Mouse (Mus musculus): ENCODE results near the gene Pnma3. TPM values are rescaled to one million over a fixed set of nuclear protein-coding genes. Genes with fewer than 3 reads are reported as not detected.
A peak's percentile ranks its signal among the peaks of the same experiment; 100 is the strongest.
"Not testable (repeated sequence)": the region's sequence is repeated elsewhere in the genome, so short reads cannot be mapped to it uniquely, and the experiment has no call there.

Pnma3 gene
- 0.09 TPM in 1 of 2 replicates, not detected in the other for polyA plus RNA-seq (2016; fragmentation: Nextera tagmentation; extraction: Ambion mirVana)

DNA sequence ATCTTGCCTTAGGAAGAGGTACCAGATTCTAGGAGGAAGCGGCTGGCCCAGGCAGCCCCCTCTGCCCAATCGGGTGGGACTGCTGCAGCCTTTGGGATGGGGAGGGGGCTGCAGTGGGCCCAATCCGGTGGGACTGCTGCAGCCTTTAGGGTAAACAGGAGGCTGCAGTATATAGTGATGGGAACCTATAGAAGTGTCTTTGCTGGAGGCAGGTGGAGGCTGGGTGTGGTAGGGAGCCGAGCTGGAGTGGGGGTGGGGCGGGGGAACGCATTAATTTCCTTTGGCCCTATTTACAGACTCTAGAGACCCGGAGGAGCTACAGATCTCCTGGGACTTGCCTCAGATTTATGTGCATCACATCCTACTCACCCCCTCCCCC lies at the start of gene Pnma3:
Gene Pnma3 (plus strand): TSS at position 373 of the 379 bp plus-strand sequence.
- peaks cover 30% of the 10 kb centered on the region for H3K27me3 ChIP-seq (replicated peaks)
- no peaks in the 10 kb centered on the region for H3K36me3 ChIP-seq
- H3K9me3 ChIP-seq (replicated peaks): no peaks in the 10 kb centered on the region
- peak within 1 kb of the TSS; percentile 60 for H3K4me2 ChIP-seq
- no peak for ATAC-seq (ENCODE audit: insufficient number of reproducible peaks, low FRiP score)
- H3K4me3 ChIP-seq: peak within 1 kb of the TSS; percentile 24
- no peaks in the 10 kb centered on the region for H3K4me1 ChIP-seq (replicated peaks)
- no peak within 1 kb of the TSS for H3K9ac ChIP-seq
- WGBS: 30% methylated on average over 7 of the region's 7 CpGs
- no peak within 1 kb of the TSS for H3K27ac ChIP-seq (ENCODE audit: poor library complexity, severe bottlenecking)

DNA sequence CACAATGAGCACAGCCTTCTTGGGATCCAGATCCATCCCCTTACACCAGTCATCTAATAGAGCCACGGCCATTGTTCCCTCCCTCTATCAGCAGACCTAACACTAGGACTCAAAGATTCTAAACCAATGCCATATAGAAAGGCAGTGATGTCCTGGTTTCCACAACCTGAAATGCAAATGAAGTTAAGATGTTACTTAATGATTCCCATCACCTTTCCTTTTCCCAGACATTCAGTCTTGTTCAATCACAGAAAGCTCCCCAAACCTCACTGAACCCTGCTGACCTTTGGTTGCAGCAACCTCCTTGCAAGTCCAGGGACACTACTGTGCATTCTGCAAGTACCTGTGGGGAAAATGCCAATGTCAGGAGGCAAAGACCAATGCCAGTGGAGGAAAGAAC lies 27.6 kb upstream of the Pnma3 start, which contains the start of gene Pnma5:
Gene Pnma5 (minus strand): TSS at position 101 of the 400 bp plus-strand sequence.
- no peak for ATAC-seq (ENCODE audit: insufficient number of reproducible peaks, low FRiP score)
- Histone ChIP-seq H3K36me3 (no peaks in the 10 kb centered on the region), H3K9ac (no peak within 1 kb of the TSS), H3K4me3 (no peak within 1 kb of the TSS), H3K9me3 (replicated peaks) (no peaks in the 10 kb centered on the region), H3K27ac (ENCODE audit: poor library complexity, severe bottlenecking) (no peak within 1 kb of the TSS), H3K27me3 (replicated peaks) (peaks cover 11% of the 10 kb centered on the region), H3K4me1 (replicated peaks) (no peaks in the 10 kb centered on the region), H3K4me2 (no peak within 1 kb of the TSS)
- WGBS: 65% methylated on average over 1 of the region's 1 CpGs

DNA sequence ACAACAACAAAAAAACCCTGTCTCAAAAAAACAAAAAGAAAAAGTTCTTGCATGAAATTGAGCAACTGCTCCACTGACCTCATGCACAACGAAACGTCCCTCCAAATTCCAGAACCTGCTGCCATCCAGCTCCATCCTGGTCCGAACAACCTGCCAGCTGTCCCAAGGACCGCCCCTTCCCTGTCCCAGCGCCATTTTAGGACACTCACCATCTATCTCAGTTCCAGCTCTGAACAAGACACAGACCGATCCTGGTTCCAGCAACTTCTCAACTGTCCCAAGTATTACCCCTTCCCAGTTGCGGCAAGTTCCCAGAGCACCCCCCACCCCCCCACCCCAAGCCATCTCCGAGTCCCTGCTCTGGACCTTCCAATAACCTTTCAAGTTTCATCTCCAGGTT lies 25.8 kb upstream of the Pnma3 start:
- 74% methylated on average over 8 of the region's 8 CpGs for WGBS
- H3K9me3 ChIP-seq (replicated peaks): no peaks in the 10 kb centered on the region
- ATAC-seq (ENCODE audit: insufficient number of reproducible peaks, low FRiP score): no peak
- no peak overlapping the region for H3K4me3 ChIP-seq
- no peak overlapping the region for H3K27ac ChIP-seq (ENCODE audit: poor library complexity, severe bottlenecking)
- peaks cover 11% of the 10 kb centered on the region for H3K27me3 ChIP-seq (replicated peaks)
- no peak overlapping the region for H3K9ac ChIP-seq
- H3K36me3 ChIP-seq: no peaks in the 10 kb centered on the region
- H3K4me1 ChIP-seq (replicated peaks): no peaks in the 10 kb centered on the region
- H3K4me2 ChIP-seq: no peak overlapping the region

DNA sequence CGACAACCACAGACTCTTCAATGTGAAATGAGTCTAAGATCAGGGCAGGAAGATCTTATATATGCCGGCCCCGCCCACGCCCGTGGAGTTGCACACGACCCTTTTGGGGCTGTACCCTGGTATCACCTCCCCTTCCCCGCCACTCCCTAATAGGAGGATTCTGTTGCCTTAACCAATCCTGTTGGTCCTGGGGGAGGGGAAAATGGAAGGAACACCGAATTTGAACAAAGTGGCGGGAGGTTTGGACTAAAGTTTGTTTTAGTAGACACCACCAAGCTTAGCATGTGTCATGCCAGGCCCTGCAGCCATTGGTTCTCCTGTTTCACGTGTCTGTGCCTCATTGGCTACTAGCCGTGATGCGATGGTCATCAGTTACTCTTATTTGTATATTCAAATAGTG lies 24.9 kb upstream of the Pnma3 start:
- no peak overlapping the region for H3K9ac ChIP-seq
- no peaks in the 10 kb centered on the region for H3K36me3 ChIP-seq
- no peaks in the 10 kb centered on the region for H3K4me1 ChIP-seq (replicated peaks)
- 72% methylated on average over 12 of the region's 12 CpGs for WGBS
- H3K27ac ChIP-seq (ENCODE audit: poor library complexity, severe bottlenecking): no peak overlapping the region
- H3K4me3 ChIP-seq: no peak overlapping the region
- H3K27me3 ChIP-seq (replicated peaks): peaks cover 11% of the 10 kb centered on the region
- ATAC-seq (ENCODE audit: insufficient number of reproducible peaks, low FRiP score): no peak
- H3K9me3 ChIP-seq (replicated peaks): no peaks in the 10 kb centered on the region
- no peak overlapping the region for H3K4me2 ChIP-seq

DNA sequence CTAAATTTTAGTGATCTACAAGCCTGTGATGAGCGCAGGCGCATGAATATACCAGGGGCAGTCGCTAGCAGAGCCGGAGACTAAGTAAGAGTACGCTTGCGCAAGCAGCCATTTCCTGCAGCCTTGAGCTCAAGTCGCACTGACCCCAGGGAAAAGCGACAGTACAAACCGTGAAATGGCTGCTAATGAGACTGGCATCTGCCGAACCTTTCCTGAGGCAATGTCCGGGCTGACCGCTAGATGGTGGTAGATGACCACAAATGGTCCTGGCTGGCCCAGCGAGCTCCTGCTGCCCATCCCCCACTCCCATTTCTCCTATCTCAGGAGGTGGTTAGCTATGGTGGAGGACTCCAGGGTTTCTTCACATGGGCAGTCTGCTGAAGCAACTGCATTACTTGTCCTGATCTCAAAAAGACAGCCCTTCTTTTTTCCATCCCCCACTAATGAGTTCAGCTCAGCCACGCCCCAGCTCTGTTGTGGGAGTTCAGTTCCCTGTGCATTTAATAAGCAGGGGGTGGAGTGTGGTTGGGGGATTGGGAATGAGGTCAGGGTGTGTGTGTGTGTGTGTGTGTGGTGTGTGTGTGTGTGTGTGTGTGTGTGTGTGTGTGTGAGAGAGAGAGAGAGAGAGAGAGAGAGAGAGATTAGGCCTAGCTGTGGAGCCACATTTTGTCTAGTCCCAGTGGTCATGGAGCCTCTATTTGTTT lies 10.6 kb upstream of the Pnma3 start:
- H3K4me3 ChIP-seq: peak overlapping the region; percentile 9; the same call in 1 of the 2 replicates
- peak; percentile 74 for ATAC-seq (ENCODE audit: insufficient number of reproducible peaks, low FRiP score)
- 0 out of 2 replicates have a peak, but pooled peaks cover 3% of the 10 kb centered on the region for H3K27me3 ChIP-seq (replicated peaks)
- H3K36me3 ChIP-seq: no peaks in the 10 kb centered on the region
- H3K9me3 ChIP-seq (replicated peaks): no peaks in the 10 kb centered on the region
- WGBS: 14% methylated on average over 14 of the region's 14 CpGs
- H3K9ac ChIP-seq: no peak overlapping the region
- no peak overlapping the region for H3K27ac ChIP-seq (ENCODE audit: poor library complexity, severe bottlenecking)
- peak overlapping the region; percentile 47 for H3K4me2 ChIP-seq
- no peaks in the 10 kb centered on the region for H3K4me1 ChIP-seq (replicated peaks)

DNA sequence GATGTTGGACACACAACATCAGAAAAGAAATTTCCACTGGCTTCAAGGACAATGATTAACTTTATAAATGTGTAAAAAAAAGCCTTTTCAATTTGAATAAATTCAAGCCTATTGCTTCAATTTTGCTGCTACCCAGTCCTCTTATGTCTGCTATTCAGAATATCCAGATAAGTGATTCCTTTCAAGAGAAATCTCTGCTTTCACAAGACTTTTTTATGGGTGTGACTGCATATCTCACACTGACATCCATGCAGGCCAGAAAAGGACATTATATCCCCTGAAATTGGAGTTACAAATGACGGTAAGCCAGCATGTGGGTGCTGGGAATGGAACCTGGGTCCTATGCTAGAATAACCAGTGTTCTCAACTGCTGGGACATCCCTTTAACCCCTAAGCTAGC lies 3.1 kb upstream of the Pnma3 start:
- H3K4me3 ChIP-seq: no peak overlapping the region
- no peak for ATAC-seq (ENCODE audit: insufficient number of reproducible peaks, low FRiP score)
- 74% methylated on average over 1 of the region's 1 CpGs for WGBS
- no peaks in the 10 kb centered on the region for H3K4me1 ChIP-seq (replicated peaks)
- peaks cover 25% of the 10 kb centered on the region for H3K27me3 ChIP-seq (replicated peaks)
- no peaks in the 10 kb centered on the region for H3K9me3 ChIP-seq (replicated peaks)
- H3K36me3 ChIP-seq: no peaks in the 10 kb centered on the region
- H3K4me2 ChIP-seq: no peak overlapping the region
- no peak overlapping the region for H3K27ac ChIP-seq (ENCODE audit: poor library complexity, severe bottlenecking)
- H3K9ac ChIP-seq: no peak overlapping the region

DNA sequence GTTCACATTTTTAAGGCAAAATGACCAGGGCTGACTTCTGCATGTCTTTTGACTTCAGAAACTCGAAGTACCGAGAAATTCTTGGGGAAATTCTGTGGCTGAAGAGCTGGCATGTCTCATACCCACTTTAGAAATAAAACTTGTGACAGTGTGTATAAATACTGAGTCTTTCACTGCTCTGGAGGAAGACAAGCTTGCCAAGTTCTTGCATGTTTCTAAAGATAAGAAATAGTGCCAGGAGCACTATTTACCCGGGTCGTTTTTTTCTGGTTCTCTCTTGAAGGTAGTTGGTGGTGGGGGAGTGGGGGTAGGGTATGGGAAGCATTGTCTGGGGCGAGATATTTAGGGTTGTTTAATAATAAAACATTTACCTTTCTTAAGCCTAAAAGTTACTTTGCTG lies 2.3 kb upstream of the Pnma3 start:
- Histone ChIP-seq H3K9me3 (replicated peaks) (no peaks in the 10 kb centered on the region), H3K27me3 (replicated peaks) (peaks cover 25% of the 10 kb centered on the region), H3K36me3 (no peaks in the 10 kb centered on the region), H3K27ac (ENCODE audit: poor library complexity, severe bottlenecking) (no peak overlapping the region), H3K4me3 (no peak overlapping the region), H3K9ac (no peak overlapping the region), H3K4me1 (replicated peaks) (no peaks in the 10 kb centered on the region), H3K4me2 (no peak overlapping the region)
- ATAC-seq (ENCODE audit: insufficient number of reproducible peaks, low FRiP score): no peak
- WGBS: 42% methylated on average over 5 of the region's 5 CpGs

DNA sequence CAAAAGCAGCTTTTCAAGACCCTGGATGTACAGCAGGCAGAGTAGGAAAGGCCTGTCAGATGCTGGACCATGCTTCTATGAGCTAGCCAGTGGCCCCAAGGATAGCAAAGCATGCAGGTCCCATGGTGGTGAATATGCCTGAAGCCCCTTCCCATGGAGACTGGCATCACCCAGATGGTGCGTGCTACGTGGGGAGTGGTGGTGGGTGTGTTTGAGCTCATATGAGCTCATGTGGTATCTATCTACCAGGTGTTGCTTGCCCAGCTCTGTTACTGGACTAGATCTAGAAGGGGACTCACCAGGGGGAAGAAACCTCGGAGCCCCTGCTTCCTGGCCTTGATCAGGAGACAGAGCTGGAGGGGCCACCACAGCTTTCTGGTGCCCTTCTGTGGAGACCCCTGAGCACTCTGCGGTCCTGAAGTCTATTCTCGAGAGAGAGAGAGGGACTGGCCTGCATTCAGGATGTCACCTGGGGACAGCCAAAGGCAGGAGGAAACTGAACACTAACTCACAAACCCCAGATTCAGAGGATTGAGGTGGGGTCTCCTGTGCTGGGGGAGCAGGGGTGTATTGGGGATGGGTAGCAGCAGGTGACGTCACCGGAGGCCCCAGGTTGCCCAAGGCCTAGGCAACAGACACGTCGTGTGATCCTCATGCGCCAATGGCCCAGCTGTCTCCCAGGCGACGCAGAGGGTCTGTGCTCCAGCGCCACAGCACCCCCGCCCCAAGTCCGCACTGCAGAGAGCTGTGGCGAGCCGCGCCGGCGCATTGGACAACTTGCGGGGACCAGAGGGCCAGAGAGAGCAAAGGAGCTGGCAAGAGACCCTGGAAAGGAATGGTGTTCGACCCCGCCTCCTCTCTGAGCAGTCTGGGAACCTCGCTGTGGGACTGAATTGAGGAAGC lies 824 bp upstream of the Pnma3 start:
- peak overlapping the region; percentile 60 for H3K4me2 ChIP-seq
- no peaks in the 10 kb centered on the region for H3K4me1 ChIP-seq (replicated peaks)
- H3K27ac ChIP-seq (ENCODE audit: poor library complexity, severe bottlenecking): no peak overlapping the region
- no peaks in the 10 kb centered on the region for H3K36me3 ChIP-seq
- no peak for ATAC-seq (ENCODE audit: insufficient number of reproducible peaks, low FRiP score)
- H3K4me3 ChIP-seq: peak overlapping the region; percentile 24
- H3K9ac ChIP-seq: no peak overlapping the region
- WGBS: 34% methylated on average over 24 of the region's 24 CpGs
- H3K9me3 ChIP-seq (replicated peaks): no peaks in the 10 kb centered on the region
- peaks cover 30% of the 10 kb centered on the region for H3K27me3 ChIP-seq (replicated peaks)

DNA sequence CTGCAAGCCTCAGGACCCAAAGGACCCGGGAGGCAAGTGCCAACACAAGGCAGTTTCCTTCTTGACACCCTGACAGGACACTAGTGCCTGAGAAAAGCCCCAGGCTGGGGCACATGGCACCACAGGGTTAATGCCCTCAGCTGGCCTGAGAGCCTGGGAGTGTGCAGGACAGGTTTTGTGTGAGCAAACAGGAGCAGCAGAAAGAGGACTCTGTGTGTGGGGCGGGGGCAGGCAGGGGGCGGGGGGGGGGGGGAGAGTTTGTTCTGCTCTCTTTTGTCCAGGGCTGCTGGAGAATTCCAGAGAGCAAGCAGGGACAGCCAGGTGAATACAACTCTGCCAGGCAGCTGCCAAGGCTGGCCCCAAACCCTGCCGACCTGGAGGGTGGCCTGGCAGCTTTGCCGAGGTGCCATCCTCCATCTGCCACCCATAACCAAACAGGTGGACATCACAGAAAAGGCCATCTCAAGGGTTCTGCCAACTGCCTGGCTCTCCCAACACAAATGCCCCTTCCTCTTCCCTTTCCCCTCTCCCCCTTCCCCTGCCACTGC lies 2.3 kb downstream of the Pnma3 start:
- H3K27me3 ChIP-seq (replicated peaks): peaks cover 30% of the 10 kb centered on the region
- H3K9me3 ChIP-seq (replicated peaks); H3K4me2 ChIP-seq; H3K27ac ChIP-seq (ENCODE audit: poor library complexity, severe bottlenecking); H3K36me3 ChIP-seq; ATAC-seq (ENCODE audit: insufficient number of reproducible peaks, low FRiP score); H3K4me1 ChIP-seq (replicated peaks); H3K4me3 ChIP-seq; H3K9ac ChIP-seq: not testable (repeated sequence)
- WGBS: 80% methylated on average over 1 of the region's 5 CpGs

DNA sequence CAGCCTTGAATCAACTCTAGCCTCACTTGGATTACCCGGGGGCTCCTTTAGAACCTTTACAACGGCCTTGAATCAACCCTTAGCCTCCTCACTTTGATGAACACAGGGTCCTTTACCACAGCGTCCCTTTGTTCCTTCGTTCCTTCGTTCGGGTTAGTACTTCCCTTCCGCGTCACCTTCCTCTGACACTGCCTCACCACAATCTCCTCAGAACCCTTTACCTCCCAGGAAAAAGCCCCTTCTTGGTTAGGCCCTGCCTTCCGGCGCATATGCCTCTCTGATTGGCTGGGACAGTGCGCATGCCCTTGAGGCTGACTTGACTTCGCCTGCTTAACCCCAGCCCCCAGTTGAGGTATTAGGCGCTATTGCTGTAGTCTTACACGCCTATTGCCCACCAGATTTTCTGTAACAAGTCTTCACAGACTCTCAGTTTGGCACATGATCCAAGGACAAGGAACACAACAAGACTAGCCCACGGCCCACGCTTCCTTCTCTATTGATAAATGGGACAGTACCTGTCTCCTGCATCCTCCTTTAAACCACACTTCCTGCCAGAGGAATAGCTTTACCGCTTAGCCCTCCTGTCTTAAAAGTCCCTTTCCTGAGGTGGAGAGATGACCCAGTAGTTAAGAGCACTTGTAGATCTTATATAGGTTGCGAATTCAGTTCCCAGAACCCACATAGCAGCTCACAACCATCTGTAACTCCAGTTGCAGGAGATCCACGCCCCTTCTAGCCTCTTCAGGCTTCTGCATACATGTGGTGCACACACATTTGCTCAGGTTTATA lies 17.9 kb downstream of the Pnma3 start, which contains the start of gene Xlr4a:
Gene Xlr4a (minus strand): TSS at position 212 of the 789 bp plus-strand sequence.
- H3K9me3 ChIP-seq (replicated peaks); H3K4me3 ChIP-seq; ATAC-seq (ENCODE audit: insufficient number of reproducible peaks, low FRiP score): not testable (repeated sequence)

More for the DNA sequence above, 17.9 kb downstream of the Pnma3 start, which contains the start of gene Xlr4a:
- H3K27me3 ChIP-seq (replicated peaks); H3K9ac ChIP-seq; H3K27ac ChIP-seq (ENCODE audit: poor library complexity, severe bottlenecking); H3K4me2 ChIP-seq; H3K4me1 ChIP-seq (replicated peaks); H3K36me3 ChIP-seq: not testable (repeated sequence)
- 77% methylated on average over 19 of the region's 19 CpGs for WGBS
